Mouse (Mus musculus) neural tube, embryonic 14.5 days (tissue): ENCODE measurements around the gene Fbxl8. TPM values are rescaled to one million over a fixed set of nuclear protein-coding genes. Genes with fewer than 3 reads are reported as not detected.

ENCODE experiments used
- ATAC-seq: fragments of 200-750 bp; cut with Nextera tagmentation; 2 replicates; pipeline ENCODE4 v1.8.0; 2017; ENCODE audit warnings: low read depth, mild to moderate bottlenecking, moderate TSS enrichment, moderate library complexity
- H3K27ac ChIP-seq: fragments of 300-500 bp; sonication (generic); 2 replicates; pipeline ENCODE4 v1.5.1; 2014; ENCODE audit warnings: low read depth, mild to moderate bottlenecking, control low read depth, low read length, moderate library complexity, mixed read lengths
- H3K27me3 ChIP-seq: fragments of 300-500 bp; sonication (generic); 2 replicates; pipeline ENCODE4 v1.6.1; 2014; ENCODE audit warnings: low read length; ENCODE audit not compliant: control insufficient read depth, insufficient read depth
- H3K36me3 ChIP-seq: fragments of 300-500 bp; sonication (generic); 2 replicates; pipeline ENCODE4 v1.6.1; 2014; ENCODE audit warnings: low read length, mixed read lengths; ENCODE audit not compliant: control insufficient read depth, insufficient read depth
- H3K4me1 ChIP-seq: fragments of 300-500 bp; sonication (generic); 2 replicates; pipeline ENCODE4 v1.6.1; 2014; ENCODE audit warnings: low read length; ENCODE audit not compliant: control insufficient read depth, insufficient read depth
- H3K4me2 ChIP-seq: fragments of 300-500 bp; sonication (generic); 2 replicates; pipeline ENCODE4 v1.6.1; 2014; ENCODE audit warnings: mild to moderate bottlenecking, low read depth, low read length, control low read depth
- H3K4me3 ChIP-seq: fragments of 300-500 bp; sonication (generic); 2 replicates; pipeline ENCODE4 v1.5.1; 2014; ENCODE audit warnings: low read depth, low read length, control low read depth, mixed read lengths
- H3K9ac ChIP-seq: fragments of 300-500 bp; sonication (generic); replicated peaks from 2 replicates; pipeline ENCODE4 v1.6.1; 2014; ENCODE audit warnings: low read depth, mild to moderate bottlenecking, control low read depth, low read length, mixed read lengths
- H3K9me3 ChIP-seq: fragments of 300-500 bp; sonication (generic); 2 replicates; pipeline ENCODE4 v1.6.1; 2016; ENCODE audit warnings: low read length; ENCODE audit not compliant: control insufficient read depth
- WGBS: fragments of 180-500 bp; shearing (Covaris S2); extraction: QIAGEN DNeasy Blood & Tissue Kit; methylation state at CpG from one replicate; pipeline ENCODE4 v1.1.7; 2014; 5-methylcytosine and 5-hydroxymethylcytosine counted together
- polyA plus RNA-seq: library from polyadenylated mRNA; unstranded; fragments of >200 nt; fragmentation: Nextera tagmentation; extraction: Ambion mirVana; gene quantifications from 2 replicates; pipeline ENCODE4 v1.2.1, GENCODE M21; 2014

Fbxl8 gene
- polyA plus RNA-seq, 1 experiment from 2014 or later, result 0.96 TPM

DNA sequence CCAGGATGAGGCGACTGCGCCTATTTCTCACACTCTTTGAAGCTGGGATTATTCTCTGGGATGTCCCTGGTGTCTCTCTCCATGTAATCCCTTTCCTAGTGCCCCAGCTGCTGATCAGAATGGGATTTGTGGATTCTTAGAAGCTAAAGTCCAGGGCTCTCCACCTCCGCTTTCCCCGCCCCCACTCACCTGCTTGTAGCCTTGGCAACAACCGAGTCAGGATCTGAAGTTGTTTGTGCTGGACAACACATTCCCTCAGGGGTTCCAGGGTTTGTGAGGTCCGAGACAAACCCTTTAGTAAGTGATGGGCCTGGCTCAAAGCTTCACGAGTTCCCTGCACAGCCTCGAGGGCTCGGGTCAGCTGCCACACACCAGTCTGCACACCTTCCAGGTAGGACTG, 30.3 kb downstream of the Fbxl8 start:
- H3K4me3 ChIP-seq, result no peak overlapping the region
- H3K9ac ChIP-seq, result no peak overlapping the region
- no peaks in the 10 kb centered on the region for H3K9me3 ChIP-seq
- no peak for ATAC-seq
- H3K27ac ChIP-seq, result no peak overlapping the region
- H3K36me3 ChIP-seq, result peaks cover 2% of the 10 kb centered on the region; the same call in 1 of the 2 replicates
- peak overlapping the region; percentile 27; the same call in 1 of the 2 replicates for H3K4me2 ChIP-seq
- H3K4me1 ChIP-seq, result peaks cover 22% of the 10 kb centered on the region
- no peaks in the 10 kb centered on the region for H3K27me3 ChIP-seq
- 76% methylated on average over 9 of the region's 9 CpGs for WGBS

DNA sequence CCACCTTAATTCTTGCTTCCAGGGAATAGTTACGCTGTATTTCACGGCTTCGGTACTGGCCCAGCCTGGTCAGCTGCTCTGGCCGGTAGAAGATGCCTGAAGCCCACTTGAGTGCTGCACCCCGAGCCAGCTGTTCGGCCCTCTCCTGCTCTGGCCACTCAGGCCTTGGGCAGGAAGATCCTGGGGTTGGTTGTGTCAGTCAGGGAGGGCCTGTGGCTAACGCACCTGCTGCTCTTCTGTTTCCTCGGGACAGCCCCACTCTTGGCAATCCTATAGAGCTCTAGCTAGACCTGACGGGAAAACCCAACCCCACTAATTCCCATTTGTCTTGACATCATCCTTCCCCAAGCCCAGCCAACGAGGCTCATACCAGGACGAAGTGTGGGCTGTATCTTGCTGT, 30.8 kb downstream of the Fbxl8 start:
- H3K27ac ChIP-seq, result no peak overlapping the region

DNA sequence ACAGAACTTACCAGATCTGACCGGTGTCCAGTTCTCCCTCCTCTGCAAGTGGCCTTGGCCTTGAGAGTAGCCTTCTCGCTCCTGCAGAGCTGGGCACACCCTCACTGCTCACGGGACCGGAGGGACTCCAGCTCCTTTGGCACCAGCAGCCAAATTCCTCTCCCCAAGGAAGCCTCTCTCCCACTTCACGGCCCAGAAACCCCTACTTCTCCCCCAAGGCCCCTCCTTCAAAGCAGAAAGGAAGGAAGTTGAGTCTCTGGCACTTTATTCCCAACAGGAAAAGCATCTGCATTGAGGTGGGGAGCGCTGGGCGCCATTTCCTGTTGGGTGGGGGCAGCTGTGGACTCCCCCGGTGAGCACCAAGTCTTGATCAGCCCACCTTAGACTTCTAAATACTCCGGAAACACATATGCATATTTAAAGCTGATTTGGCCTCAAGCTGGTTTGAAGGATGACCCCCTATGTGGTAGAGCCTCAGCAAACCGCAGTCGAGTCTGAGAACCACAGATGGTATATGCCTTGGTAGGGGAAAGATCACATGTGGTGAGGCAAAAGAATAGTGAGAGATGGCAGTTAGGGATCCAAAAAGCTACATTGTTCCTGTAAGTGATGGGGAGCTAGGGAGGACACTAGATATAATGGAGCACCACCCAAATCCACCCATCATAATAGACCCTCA, 31.6 kb downstream of the Fbxl8 start, which contains the start of gene Exoc3l:
Exoc3l (minus strand) TSS at position 207 of the 679 bp plus-strand sequence.
- H3K27ac ChIP-seq, result no peak within 1 kb of the TSS
- ATAC-seq, result no peak

More for the DNA sequence above, 30.8 kb downstream of the Fbxl8 start:
- peak overlapping the region; percentile 27; the same call in 1 of the 2 replicates for H3K4me2 ChIP-seq
- H3K4me3 ChIP-seq, result no peak overlapping the region; the same call in 1 of the 2 replicates
- no peaks in the 10 kb centered on the region for H3K9me3 ChIP-seq
- no peaks in the 10 kb centered on the region for H3K27me3 ChIP-seq
- H3K9ac ChIP-seq, result no peak overlapping the region
- peaks cover 7% of the 10 kb centered on the region for H3K36me3 ChIP-seq
- H3K4me1 ChIP-seq, result peaks cover 17% of the 10 kb centered on the region
- no peak for ATAC-seq
- WGBS, result 80% methylated on average over 11 of the region's 11 CpGs

DNA sequence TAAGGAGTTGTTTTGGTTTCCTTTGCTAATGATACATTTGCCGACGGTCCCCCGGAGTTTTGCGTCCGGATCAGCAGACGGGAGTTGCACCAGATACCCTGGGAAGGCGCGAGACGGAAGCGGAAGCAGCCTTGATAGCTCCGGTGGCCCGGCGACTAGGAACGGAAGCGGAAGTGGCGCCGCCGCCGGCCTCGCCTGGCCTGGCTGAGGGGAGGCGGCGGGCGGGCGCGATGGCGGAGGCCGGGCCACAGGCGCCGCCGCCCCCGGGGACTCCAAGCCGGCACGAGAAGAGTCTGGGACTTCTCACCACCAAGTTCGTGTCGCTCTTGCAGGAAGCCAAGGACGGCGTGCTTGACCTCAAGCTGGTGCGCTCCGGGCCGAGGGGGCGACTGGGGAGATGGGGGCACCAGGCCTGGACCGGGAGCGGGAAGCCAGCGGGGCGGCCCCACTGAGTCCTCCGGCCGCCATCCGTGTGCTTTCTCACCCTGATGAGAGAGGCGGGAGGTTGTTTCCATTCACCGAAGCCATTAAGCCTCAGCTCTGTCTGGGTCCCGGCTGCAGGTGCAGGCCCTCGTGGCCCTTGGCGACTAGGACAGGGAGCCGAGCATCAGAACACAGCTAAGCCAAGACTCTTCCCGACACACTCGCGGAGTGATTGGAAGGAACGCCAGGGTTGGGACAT, 33.2 kb downstream of the Fbxl8 start, which contains the start of gene E2f4:
E2f4 (plus strand) TSS at position 153 of the 682 bp plus-strand sequence.
- Histone ChIP-seq H3K9ac (peak within 1 kb of the TSS; percentile 87), H3K4me1 (peaks cover 11% of the 10 kb centered on the region), H3K36me3 (peaks cover 24% of the 10 kb centered on the region), H3K4me2 (peak within 1 kb of the TSS; percentile 98), H3K27ac (peak within 1 kb of the TSS; percentile 44), H3K4me3 (peak within 1 kb of the TSS; percentile 95), H3K27me3 (no peaks in the 10 kb centered on the region), H3K9me3 (no peaks in the 10 kb centered on the region)
- ATAC-seq, result peak; percentile 90
- under 1% methylated on average over 58 of the region's 58 CpGs for WGBS

More for the DNA sequence above, 31.6 kb downstream of the Fbxl8 start, which contains the start of gene Exoc3l:
- peak within 1 kb of the TSS; percentile 98 for H3K4me2 ChIP-seq
- WGBS, result 62% methylated on average over 11 of the region's 11 CpGs
- H3K4me1 ChIP-seq, result peaks cover 11% of the 10 kb centered on the region
- H3K9me3 ChIP-seq, result no peaks in the 10 kb centered on the region
- H3K36me3 ChIP-seq, result peaks cover 11% of the 10 kb centered on the region
- H3K27me3 ChIP-seq, result no peaks in the 10 kb centered on the region
- H3K4me3 ChIP-seq, result no peak within 1 kb of the TSS; the same call in 1 of the 2 replicates
- H3K9ac ChIP-seq, result no peak within 1 kb of the TSS

DNA sequence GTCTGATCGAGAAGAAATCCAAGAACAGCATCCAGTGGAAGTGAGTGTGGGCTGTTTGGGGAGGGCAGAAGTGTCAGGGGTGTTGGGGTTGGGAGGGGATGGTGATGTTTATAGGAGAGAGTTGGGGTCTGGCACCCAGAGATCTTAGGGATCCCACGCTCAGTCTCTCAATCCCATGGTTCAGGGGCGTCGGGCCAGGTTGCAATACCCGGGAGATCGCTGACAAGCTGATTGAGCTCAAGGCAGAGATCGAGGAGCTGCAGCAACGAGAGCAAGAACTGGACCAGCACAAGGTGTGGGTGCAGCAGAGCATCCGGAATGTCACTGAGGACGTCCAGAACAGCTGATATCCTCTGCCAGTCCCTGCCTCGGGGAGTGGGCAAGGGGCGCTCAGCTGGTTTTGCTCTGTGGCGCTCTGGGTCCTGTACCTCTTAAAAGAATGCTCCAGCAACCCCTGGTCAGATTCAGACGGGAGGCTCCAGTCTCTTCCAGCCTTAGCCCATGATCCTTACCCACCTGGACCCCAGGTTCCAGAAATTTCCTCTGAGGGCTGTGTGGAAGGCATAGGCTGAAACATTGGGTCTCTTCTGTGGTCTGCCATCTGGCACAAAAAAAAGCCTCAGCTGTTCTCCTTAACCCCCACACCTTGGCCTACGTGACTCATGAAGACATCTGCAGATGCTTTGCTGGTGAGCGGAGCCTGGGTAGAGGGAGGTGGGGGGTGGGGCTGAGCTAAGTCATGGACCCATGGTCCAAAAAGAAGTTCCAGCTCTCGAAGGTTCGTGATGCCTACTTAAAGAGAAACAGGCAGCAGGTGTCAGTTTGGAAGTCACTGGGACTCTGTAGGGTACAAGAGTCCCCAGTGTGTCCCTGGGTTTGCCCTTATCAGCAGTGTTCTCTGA, 34.2 kb downstream of the Fbxl8 start:
- peak overlapping the region; percentile 98 for H3K4me2 ChIP-seq
- H3K36me3 ChIP-seq, result peaks cover 30% of the 10 kb centered on the region
- no peaks in the 10 kb centered on the region for H3K9me3 ChIP-seq
- no peaks in the 10 kb centered on the region for H3K27me3 ChIP-seq
- no peak for ATAC-seq
- H3K27ac ChIP-seq, result no peak overlapping the region
- peak overlapping the region; percentile 95 for H3K4me3 ChIP-seq
- 65% methylated on average over 18 of the region's 18 CpGs for WGBS
- peaks cover 11% of the 10 kb centered on the region for H3K4me1 ChIP-seq
- H3K9ac ChIP-seq, result peak overlapping the region; percentile 87

DNA sequence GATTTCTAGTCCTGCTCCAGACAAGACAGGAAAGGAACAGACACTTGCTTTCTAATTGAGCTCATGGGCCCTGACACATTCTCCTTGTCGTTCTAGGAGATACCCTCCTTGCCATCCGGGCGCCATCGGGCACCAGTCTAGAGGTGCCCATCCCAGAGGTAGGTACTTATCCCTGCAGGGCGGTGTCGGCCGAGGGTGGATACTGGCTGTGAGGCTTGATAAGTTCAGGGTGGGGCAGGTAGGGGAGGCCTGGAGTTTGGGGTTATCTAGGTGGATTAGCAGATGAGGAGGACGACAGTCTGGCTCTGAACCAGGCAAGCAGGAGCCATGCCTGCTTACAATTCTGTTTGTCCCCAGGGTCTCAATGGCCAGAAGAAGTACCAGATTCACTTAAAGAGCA, 35.5 kb downstream of the Fbxl8 start:
- no peaks in the 10 kb centered on the region for H3K9me3 ChIP-seq
- no peak overlapping the region for H3K27ac ChIP-seq
- H3K27me3 ChIP-seq, result no peaks in the 10 kb centered on the region
- ATAC-seq, result no peak
- H3K9ac ChIP-seq, result no peak overlapping the region
- no peak overlapping the region for H3K4me2 ChIP-seq
- peaks cover 14% of the 10 kb centered on the region for H3K4me1 ChIP-seq
- no peak overlapping the region for H3K4me3 ChIP-seq
- peaks cover 30% of the 10 kb centered on the region for H3K36me3 ChIP-seq
- 95% methylated on average over 8 of the region's 8 CpGs for whole genome bisulfite sequencing

DNA sequence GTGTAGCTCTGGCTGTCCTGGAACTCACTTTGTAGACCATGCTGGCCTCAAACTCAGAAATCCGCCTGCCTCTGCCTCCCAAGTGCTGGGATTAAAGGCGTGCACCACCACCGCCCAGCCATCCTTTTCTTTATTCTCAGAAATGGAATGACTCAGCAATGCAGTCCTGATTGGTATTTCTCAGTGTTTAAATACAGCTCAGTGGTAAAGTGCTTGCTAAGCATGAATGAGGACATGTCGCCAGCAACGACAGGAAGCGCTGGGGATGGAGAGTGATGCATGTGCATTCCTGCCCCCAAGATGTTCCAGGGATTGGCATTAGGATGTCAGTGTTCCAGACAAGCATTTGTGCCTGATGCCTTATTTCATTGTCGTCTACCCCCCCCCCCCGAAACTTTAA, 38.9 kb downstream of the Fbxl8 start:
- no peaks in the 10 kb centered on the region for H3K27me3 ChIP-seq
- 88% methylated on average over 8 of the region's 8 CpGs for WGBS
- no peak overlapping the region for H3K4me3 ChIP-seq
- no peak overlapping the region for H3K4me2 ChIP-seq
- peaks cover 18% of the 10 kb centered on the region for H3K4me1 ChIP-seq
- peaks cover 42% of the 10 kb centered on the region for H3K36me3 ChIP-seq
- no peaks in the 10 kb centered on the region for H3K9me3 ChIP-seq
- ATAC-seq, result no peak
- no peak overlapping the region for H3K27ac ChIP-seq
- no peak overlapping the region for H3K9ac ChIP-seq

DNA sequence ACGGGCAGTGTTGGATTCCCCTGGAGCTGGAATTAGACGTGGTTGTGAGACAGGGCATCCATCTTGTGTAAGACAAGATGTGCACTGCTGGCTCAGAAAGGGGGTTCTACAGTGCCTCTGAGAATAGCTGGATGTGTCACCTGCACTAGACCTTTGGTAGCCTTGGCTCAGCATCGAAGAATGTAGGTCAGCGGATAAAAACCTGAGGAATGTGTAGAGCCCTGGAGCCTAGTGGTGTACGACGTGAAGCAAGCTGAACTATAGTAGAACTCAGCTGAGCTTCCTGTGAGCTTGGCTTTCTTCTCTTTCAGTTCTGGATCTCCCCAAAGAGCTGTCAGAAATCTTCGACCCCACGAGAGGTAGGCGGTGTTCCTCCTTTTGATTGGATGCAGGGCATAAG, 39.4 kb downstream of the Fbxl8 start:
- peaks cover 42% of the 10 kb centered on the region for H3K36me3 ChIP-seq

More for the DNA sequence above, 39.4 kb downstream of the Fbxl8 start:
- ATAC-seq, result no peak
- 82% methylated on average over 9 of the region's 9 CpGs for WGBS
- Histone ChIP-seq H3K9ac (no peak overlapping the region), H3K9me3 (no peaks in the 10 kb centered on the region), H3K4me3 (no peak overlapping the region), H3K4me2 (no peak overlapping the region), H3K27me3 (no peaks in the 10 kb centered on the region), H3K4me1 (peaks cover 13% of the 10 kb centered on the region), H3K27ac (no peak overlapping the region)
